Mouse (Mus musculus) thymus, adult 2 months (tissue): Measurements from ENCODE around the gene Nup62cl. TPM values are rescaled to one million over a fixed set of nuclear protein-coding genes. Genes with fewer than 3 reads are reported as not detected.

Experiments used
- DNase-seq: peaks from one replicate; pipeline ENCODE4 v3.0.0; 2021
- H3K27ac ChIP-seq: fragments of 200-500 bp; 2 replicates; pipeline ENCODE4 v1.5.1; 2012; ENCODE audit warnings: low read length, control low read depth; ENCODE audit not compliant: control insufficient read depth, insufficient read depth
- H3K27me3 ChIP-seq: fragments of 200-500 bp; 2 replicates; pipeline ENCODE4 v1.6.1; 2012; ENCODE audit warnings: mild to moderate bottlenecking, low read length, moderate library complexity, mixed read lengths; ENCODE audit not compliant: control insufficient read depth, insufficient read depth
- H3K36me3 ChIP-seq: fragments of 200-500 bp; 2 replicates; pipeline ENCODE4 v1.6.1; 2012; ENCODE audit warnings: mild to moderate bottlenecking, low read length, moderate library complexity; ENCODE audit not compliant: control insufficient read depth, insufficient read depth
- H3K4me1 ChIP-seq: fragments of 200-500 bp; replicated peaks from 2 replicates; pipeline ENCODE4 v1.6.1; 2012; ENCODE audit warnings: low read length; ENCODE audit not compliant: control insufficient read depth, insufficient read depth
- H3K4me3 ChIP-seq: fragments of 200-500 bp; 2 replicates; pipeline ENCODE4 v1.5.1; 2012; ENCODE audit warnings: mild to moderate bottlenecking, low read length, control low read depth, moderate library complexity; ENCODE audit not compliant: control insufficient read depth, insufficient read depth
- CTCF ChIP-seq: fragments of 200-500 bp; IDR thresholded peaks from 2 replicates; pipeline ENCODE4 v1.5.1; 2012; ENCODE audit warnings: mild to moderate bottlenecking, control low read depth, low read length, moderate library complexity, borderline replicate concordance; ENCODE audit not compliant: control insufficient read depth, poor library complexity, insufficient read depth; ENCODE audit errors: extremely low read depth
- POLR2A ChIP-seq: fragments of 200-500 bp; IDR thresholded peaks from 2 replicates; pipeline ENCODE4 v1.6.1; 2012; ENCODE audit warnings: mild to moderate bottlenecking, low read length, control low read depth, moderate library complexity; ENCODE audit not compliant: control insufficient read depth, poor library complexity, insufficient read depth; ENCODE audit errors: extremely low read depth
- WGBS: fragments of 180-500 bp; shearing (Covaris S2); methylation state at CpG from one replicate; pipeline ENCODE4 v1.1.7; 2018; 5-methylcytosine and 5-hydroxymethylcytosine counted together
- polyA plus RNA-seq: library from polyadenylated mRNA; depleted of rRNA; stranded (reverse); fragments of >200 nt; gene quantifications from 2 replicates; pipeline ENCODE4 v1.2.3, GENCODE M21; 2012; rRNA removed

The Nup62cl gene
- polyA plus RNA-seq, 1 experiment: 7.8 TPM

- no peak overlapping the region for H3K27ac ChIP-seq
Observed at GRCm38 (mm10) chrX:139982115-139982514, 80.4 kb downstream of the Nup62cl start.

More at GRCm38 (mm10) chrX:139982115-139982514, 80.4 kb downstream of the Nup62cl start:
- Histone ChIP-seq H3K36me3 (no peaks in the 10 kb centered on the region), H3K4me1 (no peaks in the 10 kb centered on the region), H3K27me3 (no peaks in the 10 kb centered on the region), H3K4me3 (no peak overlapping the region)
- no peak for TF ChIP-seq POLR2A
- TF ChIP-seq CTCF: no peak
- 98% methylated on average over 5 of the region's 5 CpGs for WGBS
- no peak for DNase-seq

Other genes starting within 250 kb of the Nup62cl start
- 1.5 and 1.6 TPM in 2 replicates for gene Morc4, start 191.0 kb downstream of the Nup62cl start, polyA plus RNA-seq
- gene Rbm41, start 64.1 kb downstream of the Nup62cl start, polyA plus RNA-seq: 0.98 and 1.3 TPM in 2 replicates
- not detected in 2 replicates for gene Pih1h3b, start 167 bp upstream of the Nup62cl start, polyA plus RNA-seq